Mouse (Mus musculus) CH12.LX (cell line): ENCODE measurements around the gene Hopx.

Experiments used
- CTCF ChIP-seq, 2 experiments: IDR thresholded peaks in 1 of 2; conservative IDR thresholded peaks in 1 of 2; 2 replicates each; pipeline ENCODE4 v1.5.1; 2011 to 2012; ENCODE audit warnings: low read depth in 2 of 2, low read length in 2 of 2, improper control_type of control experiment in 1 of 2, inconsistent platforms in 1 of 2, mild to moderate bottlenecking in 1 of 2, moderate library complexity in 1 of 2
- ZMIZ1 ChIP-seq: IDR thresholded peaks from 2 replicates; pipeline ENCODE4 v1.6.1; 2012; ENCODE audit warnings: low read depth, mild to moderate bottlenecking, inconsistent platforms, low read length, improper control_type of control experiment
- ZNF384 ChIP-seq: IDR thresholded peaks from 2 replicates; pipeline ENCODE4 v1.6.1; 2012; ENCODE audit warnings: low read depth, low read length, improper control_type of control experiment, inconsistent platforms

- TF ChIP-seq ZMIZ1 (no peak), CTCF (conservative IDR thresholded peaks at IDR 0.05 in 1 of 2, IDR thresholded peaks at IDR 0.05 in 1 of 2; ENCODE audit: low read depth in 2 of 2, low read length in 2 of 2) (no peak), ZNF384 (no peak)
Measured at GRCm38 (mm10) chr5:77091923-77092322, 23.0 kb downstream of the Hopx start.
